Mouse (Mus musculus): ENCODE results near the gene Igll1. TPM values are rescaled to one million over a fixed set of nuclear protein-coding genes. Genes with fewer than 3 reads are reported as not detected.

Gene Igll1
- not detected for polyA plus RNA-seq (2014; fragmentation: Illumina TruSeq; extraction: RNeasy Lipid Tissue Mini Kit (QIAGEN cat#74804); ENCODE audit: low read depth, low replicate concordance)

DNA sequence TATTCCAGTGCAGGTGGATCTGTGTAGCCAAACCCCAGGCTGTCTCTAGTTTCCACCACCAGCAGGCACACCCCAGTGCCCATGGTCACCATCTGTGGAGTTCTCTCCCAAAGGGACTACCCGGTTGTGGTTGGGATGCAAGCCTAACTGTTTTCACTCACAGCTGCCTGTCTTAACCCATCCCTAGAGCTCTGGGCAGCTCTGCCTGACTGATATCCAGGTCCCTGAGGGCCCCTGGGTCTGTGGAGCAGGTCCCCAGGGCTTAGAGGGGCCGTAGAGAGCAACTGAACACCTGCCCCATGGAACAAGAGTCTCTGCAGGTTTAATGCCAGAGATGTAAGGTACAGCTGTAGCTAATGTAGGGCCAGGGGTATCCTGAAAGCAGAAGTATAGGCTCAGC, at the start of gene Igll1:
Igll1 (minus strand) TSS at position 8 of the 400 bp plus-strand sequence.

DNA sequence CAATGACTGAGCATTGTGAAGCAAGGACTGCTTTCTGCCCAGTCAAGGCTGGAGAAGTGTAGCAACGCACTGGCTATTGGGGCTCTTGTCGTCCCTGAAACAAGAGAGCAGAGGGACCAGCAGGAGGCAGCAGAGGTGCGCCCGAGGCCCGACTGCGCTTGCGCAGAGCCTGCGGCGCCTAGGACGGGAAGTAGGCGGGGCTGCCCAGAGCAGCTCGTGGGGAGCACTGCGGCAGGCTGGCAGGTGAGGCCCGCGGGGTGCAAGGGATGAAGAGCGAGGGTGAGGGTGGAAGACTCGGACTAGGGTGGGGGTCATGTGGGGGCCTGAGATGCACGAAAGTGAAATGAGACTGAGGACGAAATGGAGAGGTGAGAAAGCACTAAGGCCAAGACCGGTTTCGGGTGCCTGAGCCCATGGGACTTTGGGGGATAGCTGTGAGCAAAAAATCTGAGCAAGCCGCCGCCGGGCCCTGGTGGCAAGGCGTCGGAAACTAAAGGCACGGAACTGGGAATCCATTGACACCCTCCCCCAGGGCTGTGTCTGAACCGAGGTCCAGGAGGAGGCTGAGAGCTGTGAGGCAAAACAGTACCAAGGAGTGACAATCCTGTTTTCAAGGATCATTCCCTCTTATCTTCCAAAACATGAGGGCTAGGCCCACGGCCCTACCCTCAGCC, 32.7 kb upstream of the Igll1 start, which contains the start of gene Ppm1f:
Ppm1f (plus strand) TSS at position 88 of the 674 bp plus-strand sequence.

DNA sequence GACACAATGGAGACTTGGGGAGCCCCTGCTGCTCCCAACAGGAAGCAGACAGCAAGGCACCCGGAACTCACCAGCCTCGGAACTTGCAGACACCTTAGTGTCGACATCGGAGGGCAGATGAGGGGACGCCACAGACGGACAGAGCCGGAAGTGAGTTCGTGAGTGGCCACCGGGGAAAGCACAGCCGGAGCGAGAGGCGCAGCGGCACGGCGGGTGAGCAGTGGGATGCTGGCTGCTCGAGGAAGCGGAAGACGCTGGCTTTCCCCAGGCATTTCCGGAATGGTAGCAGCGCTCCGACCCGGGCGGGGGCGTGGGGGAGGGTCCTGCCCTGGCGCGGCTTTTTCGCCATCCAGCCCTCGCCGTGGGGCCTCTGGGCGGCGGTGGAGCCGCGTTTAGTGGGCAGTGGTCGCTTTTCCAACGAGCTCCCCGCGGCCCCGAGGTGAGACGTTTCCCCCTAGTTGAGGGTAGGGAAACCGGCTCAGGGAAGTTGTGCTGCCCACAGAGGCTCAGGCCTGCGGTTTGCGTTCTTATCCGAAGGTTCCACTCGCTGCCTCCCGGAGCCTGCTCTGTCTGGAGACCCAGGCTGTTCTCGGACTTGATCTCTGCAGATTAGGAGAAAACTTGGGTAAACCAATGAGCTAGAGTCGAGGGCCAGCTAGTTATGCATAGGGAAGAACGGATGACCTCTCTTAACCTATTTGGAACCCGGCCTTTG, 7.0 kb upstream of the Igll1 start, which contains the start of the genes Top3b and Vpreb1:
Top3b (plus strand) TSS at position 120 of the 715 bp plus-strand sequence.
Vpreb1 (minus strand) TSS at position 227 of the 715 bp plus-strand sequence.

DNA sequence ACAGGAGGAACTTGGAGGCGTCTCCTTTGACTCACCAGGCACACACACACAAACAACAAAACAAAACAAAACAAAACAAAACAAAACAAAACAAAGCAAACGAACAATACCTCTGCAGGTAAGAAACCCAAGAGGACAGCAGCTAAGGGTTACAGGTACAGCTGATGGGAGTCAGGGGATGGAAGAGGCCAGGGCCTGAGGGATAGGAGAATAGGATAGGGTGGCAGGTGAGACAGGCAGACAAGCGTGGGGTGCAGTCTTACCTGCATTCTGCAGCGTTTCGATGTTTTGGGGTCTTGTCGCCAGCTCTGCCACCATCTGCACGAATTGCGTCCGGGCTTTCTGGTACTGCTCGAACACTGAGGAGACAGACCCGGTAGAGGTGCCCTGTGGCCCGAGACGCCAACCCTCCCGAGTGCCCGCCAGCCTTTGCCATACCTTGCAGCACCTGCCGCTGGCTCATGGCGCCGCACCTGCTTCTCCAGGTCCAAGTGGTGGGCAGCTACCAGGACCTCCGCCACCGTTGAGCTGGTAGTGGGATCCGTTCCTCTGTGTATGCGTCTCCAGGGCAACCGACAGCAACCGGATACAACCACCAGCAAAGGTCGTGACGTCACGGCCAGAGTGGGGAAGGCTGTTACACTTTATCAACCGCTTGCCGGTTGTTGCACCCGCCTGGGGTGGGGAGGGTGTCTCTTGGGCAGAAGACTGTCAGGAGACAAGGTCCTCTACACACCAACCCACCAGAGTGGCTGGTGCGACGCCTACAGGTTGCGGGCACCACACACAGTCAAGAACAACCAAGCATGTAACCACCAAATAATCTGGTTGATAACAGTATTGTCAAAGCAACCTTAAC, 34.8 kb downstream of the Igll1 start, which contains the start of gene Spag6l:
Spag6l (minus strand) TSS at position 700 of the 859 bp plus-strand sequence.

Other genes starting within 250 kb of the Igll1 start
- not detected for gene Olfr19, start 187.6 kb downstream of the Igll1 start, polyA plus RNA-seq (2014; fragmentation: Illumina TruSeq; extraction: RNeasy Lipid Tissue Mini Kit (QIAGEN cat#74804); ENCODE audit: low read depth, low replicate concordance)
- 9.3 TPM for gene Spag6l, start 34.5 kb downstream of the Igll1 start, polyA plus RNA-seq (2014; fragmentation: Illumina TruSeq; extraction: RNeasy Lipid Tissue Mini Kit (QIAGEN cat#74804); ENCODE audit: low read depth, low replicate concordance)
- gene Top3b, start 6.8 kb upstream of the Igll1 start, polyA plus RNA-seq (2014; fragmentation: Illumina TruSeq; extraction: RNeasy Lipid Tissue Mini Kit (QIAGEN cat#74804); ENCODE audit: low read depth, low replicate concordance): 52.4 TPM
- gene Vpreb1, start 6.9 kb upstream of the Igll1 start, polyA plus RNA-seq (2014; fragmentation: Illumina TruSeq; extraction: RNeasy Lipid Tissue Mini Kit (QIAGEN cat#74804); ENCODE audit: low read depth, low replicate concordance): 0.84 TPM
- 15.3 TPM for gene Ppm1f, start 32.5 kb upstream of the Igll1 start, polyA plus RNA-seq (2014; fragmentation: Illumina TruSeq; extraction: RNeasy Lipid Tissue Mini Kit (QIAGEN cat#74804); ENCODE audit: low read depth, low replicate concordance)
- 101 TPM for gene Mapk1, start 119.4 kb upstream of the Igll1 start, polyA plus RNA-seq (2014; fragmentation: Illumina TruSeq; extraction: RNeasy Lipid Tissue Mini Kit (QIAGEN cat#74804); ENCODE audit: low read depth, low replicate concordance)
- gene Ypel1, start 205.7 kb upstream of the Igll1 start, polyA plus RNA-seq (2014; fragmentation: Illumina TruSeq; extraction: RNeasy Lipid Tissue Mini Kit (QIAGEN cat#74804); ENCODE audit: low read depth, low replicate concordance): 9.1 TPM
- 61.7 TPM for gene Ppil2, start 247.3 kb upstream of the Igll1 start, polyA plus RNA-seq (2014; fragmentation: Illumina TruSeq; extraction: RNeasy Lipid Tissue Mini Kit (QIAGEN cat#74804); ENCODE audit: low read depth, low replicate concordance)